In the genomic region with DNA sequence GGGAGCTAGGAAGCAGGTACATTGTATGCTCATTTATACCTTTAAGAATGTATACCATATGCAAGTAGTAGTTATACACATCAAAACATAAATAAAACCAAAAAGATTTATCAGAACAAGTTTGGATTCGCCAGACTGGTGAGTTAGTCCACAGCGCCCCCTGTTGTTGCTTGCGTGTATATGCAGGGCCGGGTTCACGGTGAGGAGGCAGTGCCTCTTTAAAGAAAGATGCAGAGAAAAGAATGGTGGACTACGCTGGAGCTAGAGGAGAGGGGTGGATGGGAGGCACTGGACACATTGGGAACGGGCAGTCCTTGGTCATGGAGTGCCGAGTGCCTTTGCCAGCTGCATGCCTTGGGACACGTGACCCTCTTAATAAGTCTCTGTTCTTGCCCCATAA, we compare ENCODE assay signal across 8 mouse cellular contexts. TPM values are rescaled to one million over a fixed set of nuclear protein-coding genes. Genes with fewer than 3 reads are reported as not detected.
DNase-seq lines count a peak whose midpoint lies in the region; ATAC-seq and TF ChIP-seq lines count a peak whose summit lies in the region.

No protein-coding gene starts in this region.

- no peaks in the 10 kb centered on the region for H3K4me1 ChIP-seq in forebrain, embryonic 13.5 days
- no peaks in the 10 kb centered on the region for H3K4me1 ChIP-seq in forebrain, embryonic 16.5 days (replicated peaks; ENCODE audit: control insufficient read depth, insufficient read depth, low read length)
- H3K4me1 ChIP-seq in heart, postnatal 0 days (ENCODE audit: control insufficient read depth, insufficient read depth), result no peaks in the 10 kb centered on the region
- peaks cover 12% of the 10 kb centered on the region for H3K4me1 ChIP-seq in megakaryocyte, embryonic 14.5 days
- H3K4me1 ChIP-seq in testis, adult 2 months (ENCODE audit: control insufficient read depth, insufficient read depth, low read length), result no peaks in the 10 kb centered on the region

- TF ChIP-seq POLR2A in testis, adult 2 months (IDR thresholded peaks at IDR 0.05; ENCODE audit: control insufficient read depth, low read depth, low read length), result no peak

- no peak overlapping the region for H3K4me2 ChIP-seq in forebrain, embryonic 13.5 days
- no peak overlapping the region for H3K4me2 ChIP-seq in forebrain, embryonic 16.5 days (ENCODE audit: low read length)
- H3K4me2 ChIP-seq in heart, postnatal 0 days (ENCODE audit: low read depth, low read length), result no peak overlapping the region

- TF ChIP-seq EP300 in heart, postnatal 0 days (IDR thresholded peaks at IDR 0.05; ENCODE audit: low read depth), result no peak

- H3K27ac ChIP-seq in forebrain, embryonic 13.5 days, result no peak overlapping the region
- H3K27ac ChIP-seq in forebrain, embryonic 16.5 days (ENCODE audit: low read length), result no peak overlapping the region
- H3K27ac ChIP-seq in heart, postnatal 0 days (ENCODE audit: low read depth), result no peak overlapping the region
- H3K27ac ChIP-seq in testis, adult 2 months (ENCODE audit: control insufficient read depth, insufficient read depth, low read depth, low read length), result no peak overlapping the region

- ATAC-seq in forebrain, embryonic 13.5 days, result 0 out of 2 replicates have a peak, but pooled peaks have one; percentile 24
- ATAC-seq in forebrain, embryonic 16.5 days, result no peak
- ATAC-seq in heart, postnatal 0 days (ENCODE audit: insufficient read depth, low read depth), result peak; percentile 62

- peak; percentile 93 for TF ChIP-seq CTCF in heart, postnatal 0 days (IDR thresholded peaks at IDR 0.05; ENCODE audit: low read depth)
- TF ChIP-seq CTCF in testis, adult 2 months (IDR thresholded peaks at IDR 0.05; ENCODE audit: control insufficient read depth, insufficient read depth, insufficient replicate concordance, low read depth, low read length), result peak; percentile 90

- DNase-seq in adrenal gland, adult 2 months, result peak; percentile 62
- DNase-seq in embryo, embryonic 11.5 days (ENCODE audit: low read depth, low spot score), result peak; percentile 78
- peak; percentile 28 for DNase-seq in heart, postnatal 0 days (ENCODE audit: low spot score)
- DNase-seq in layer of hippocampus, postnatal 14 days (ENCODE audit: low spot score in 2 of 2), result peak; percentile 59 to 76

- no peaks in the 10 kb centered on the region for H3K36me3 ChIP-seq in forebrain, embryonic 13.5 days (ENCODE audit: poor library complexity, severe bottlenecking)
- H3K36me3 ChIP-seq in forebrain, embryonic 16.5 days (ENCODE audit: control insufficient read depth, insufficient read depth), result no peaks in the 10 kb centered on the region
- H3K36me3 ChIP-seq in heart, postnatal 0 days (replicated peaks; ENCODE audit: control insufficient read depth, insufficient read depth, low read length), result no peaks in the 10 kb centered on the region
- no peaks in the 10 kb centered on the region for H3K36me3 ChIP-seq in megakaryocyte, embryonic 14.5 days (replicated peaks; ENCODE audit: low read length)
- no peaks in the 10 kb centered on the region for H3K36me3 ChIP-seq in testis, adult 2 months (ENCODE audit: control insufficient read depth, insufficient read depth, low read length)

- WGBS in forebrain, embryonic 13.5 days, result 3% methylated on average over 9 of the region's 9 CpGs
- WGBS in forebrain, embryonic 16.5 days, result 3% methylated on average over 9 of the region's 9 CpGs
- 4% methylated on average over 9 of the region's 9 CpGs for WGBS in heart, postnatal 0 days

- H3K27me3 ChIP-seq in forebrain, embryonic 13.5 days, result no peaks in the 10 kb centered on the region
- no peaks in the 10 kb centered on the region for H3K27me3 ChIP-seq in forebrain, embryonic 16.5 days (replicated peaks; ENCODE audit: control insufficient read depth, insufficient read depth, low read length)
- H3K27me3 ChIP-seq in heart, postnatal 0 days (ENCODE audit: control insufficient read depth, insufficient read depth, low read length), result no peaks in the 10 kb centered on the region
- H3K27me3 ChIP-seq in megakaryocyte, embryonic 14.5 days (replicated peaks), result peaks cover 31% of the 10 kb centered on the region
- no peaks in the 10 kb centered on the region for H3K27me3 ChIP-seq in testis, adult 2 months (ENCODE audit: control insufficient read depth, insufficient read depth, low read length)

- H3K4me3 ChIP-seq in forebrain, embryonic 13.5 days, result no peak overlapping the region
- no peak overlapping the region for H3K4me3 ChIP-seq in forebrain, embryonic 16.5 days (replicated peaks; ENCODE audit: low read length)
- H3K4me3 ChIP-seq in heart, postnatal 0 days (ENCODE audit: low read depth, low read length), result no peak overlapping the region
- peak overlapping the region; percentile 75 for H3K4me3 ChIP-seq in megakaryocyte, embryonic 14.5 days (replicated peaks)
- H3K4me3 ChIP-seq in testis, adult 2 months (ENCODE audit: control insufficient read depth, low read depth, low read length), result no peak overlapping the region

- no peaks in the 10 kb centered on the region for H3K9me3 ChIP-seq in forebrain, embryonic 13.5 days (replicated peaks)
- no peaks in the 10 kb centered on the region for H3K9me3 ChIP-seq in forebrain, embryonic 16.5 days (ENCODE audit: control insufficient read depth, low read length)
- H3K9me3 ChIP-seq in heart, postnatal 0 days (replicated peaks; ENCODE audit: control insufficient read depth, low read length), result no peaks in the 10 kb centered on the region
- H3K9me3 ChIP-seq in megakaryocyte, embryonic 14.5 days, result no peaks in the 10 kb centered on the region

- H3K9ac ChIP-seq in forebrain, embryonic 13.5 days, result no peak overlapping the region
- H3K9ac ChIP-seq in forebrain, embryonic 16.5 days (replicated peaks; ENCODE audit: low read depth, low read length), result no peak overlapping the region
- no peak overlapping the region for H3K9ac ChIP-seq in heart, postnatal 0 days (replicated peaks; ENCODE audit: low read depth, low read length)

RNA-seq across cellular contexts. Expression of a gene that starts 12.1 kb away (rescaled TPM):
- polyA plus RNA-seq in forebrain, embryonic 13.5 days (2015; fragmentation: Nextera tagmentation; extraction: Ambion mirVana), result 0.09 and 0.13 TPM in 2 replicates
- polyA plus RNA-seq in forebrain, embryonic 16.5 days (2015; fragmentation: Nextera tagmentation; extraction: Ambion mirVana), result 0.09 TPM in 1 of 2 replicates, not detected in the other
- total RNA-seq in adrenal gland, adult 2 months (2021), result not detected
- not detected in 2 replicates for polyA plus RNA-seq in adrenal gland, adult 2 months (2012; rRNA removed)
- total RNA-seq in heart, postnatal 0 days (2014; rRNA removed; ENCODE audit: low replicate concordance), result 0.04 TPM in 1 of 2 replicates, not detected in the other
- polyA plus RNA-seq in heart, postnatal 0 days (2015; fragmentation: Nextera tagmentation; extraction: Ambion mirVana), result 0.12 and 0.15 TPM in 2 replicates
- not detected for total RNA-seq in layer of hippocampus, postnatal 14 days (2021)
- polyA plus RNA-seq in megakaryocyte, embryonic 14.5 days (2012; ENCODE audit: insufficient read depth, low replicate concordance), result not detected in 2 replicates
- polyA plus RNA-seq in testis, adult 2 months (2012; rRNA removed), result 36.1 and 38.8 TPM in 2 replicates

RNA-seq across cellular contexts. Expression of a gene that starts 46.2 kb away (rescaled TPM):
- polyA plus RNA-seq in forebrain, embryonic 13.5 days (2015; fragmentation: Nextera tagmentation; extraction: Ambion mirVana), result 45.8 and 46.3 TPM in 2 replicates
- polyA plus RNA-seq in forebrain, embryonic 16.5 days (2015; fragmentation: Nextera tagmentation; extraction: Ambion mirVana), result 46.8 and 51.2 TPM in 2 replicates
- total RNA-seq in adrenal gland, adult 2 months (2021), result 10 to 100 TPM; 22.9 to 32.8 TPM
- polyA plus RNA-seq in adrenal gland, adult 2 months (2012; rRNA removed), result 3.3 and 3.5 TPM in 2 replicates
- 14.2 and 20.8 TPM in 2 replicates for total RNA-seq in heart, postnatal 0 days (2014; rRNA removed; ENCODE audit: low replicate concordance)
- 25.5 and 28.8 TPM in 2 replicates for polyA plus RNA-seq in heart, postnatal 0 days (2015; fragmentation: Nextera tagmentation; extraction: Ambion mirVana)
- total RNA-seq in layer of hippocampus, postnatal 14 days (2021), result 10 to 100 TPM; 37.9 to 41.3 TPM
- 3.3 TPM in 1 of 2 replicates, not detected in the other for polyA plus RNA-seq in megakaryocyte, embryonic 14.5 days (2012; ENCODE audit: insufficient read depth, low replicate concordance)
- polyA plus RNA-seq in testis, adult 2 months (2012; rRNA removed), result 6.7 and 7.4 TPM in 2 replicates

RNA-seq across cellular contexts. Expression of a gene that starts 47.2 kb away (rescaled TPM):
- polyA plus RNA-seq in forebrain, embryonic 13.5 days (2015; fragmentation: Nextera tagmentation; extraction: Ambion mirVana), result 22.0 and 24.4 TPM in 2 replicates
- 12.0 and 13.5 TPM in 2 replicates for polyA plus RNA-seq in forebrain, embryonic 16.5 days (2015; fragmentation: Nextera tagmentation; extraction: Ambion mirVana)
- 1 to 10 TPM; 2.0 to 9.3 TPM for total RNA-seq in adrenal gland, adult 2 months (2021)
- polyA plus RNA-seq in adrenal gland, adult 2 months (2012; rRNA removed), result 22.8 and 23.1 TPM in 2 replicates
- total RNA-seq in heart, postnatal 0 days (2014; rRNA removed; ENCODE audit: low replicate concordance), result 38.1 and 47.1 TPM in 2 replicates
- polyA plus RNA-seq in heart, postnatal 0 days (2015; fragmentation: Nextera tagmentation; extraction: Ambion mirVana), result 6.5 and 7.0 TPM in 2 replicates
- total RNA-seq in layer of hippocampus, postnatal 14 days (2021), result 1 to 10 TPM; 8.5 to 9.4 TPM
- 1.2 and 3.1 TPM in 2 replicates for polyA plus RNA-seq in megakaryocyte, embryonic 14.5 days (2012; ENCODE audit: insufficient read depth, low replicate concordance)
- 1.1 and 2.0 TPM in 2 replicates for polyA plus RNA-seq in testis, adult 2 months (2012; rRNA removed)

Comparison
In these comparisons a context has a peak if more than half of its experiments do, and no peak if none do; other contexts are left out.
1. DNase-seq: peak in every context shown above with its lines; median percentile 78 in embryo, embryonic 11.5 days; 68 in layer of hippocampus, postnatal 14 days; 62 in adrenal gland, adult 2 months; 28 in heart, postnatal 0 days.
2. RNA of a gene that starts 12.1 kb away (polyA plus RNA-seq): 36.1 to 38.8 TPM in testis, adult 2 months; 0.12 to 0.15 TPM in heart, postnatal 0 days, 0.09 to 0.13 TPM in forebrain, embryonic 13.5 days, 0.09 TPM in forebrain, embryonic 16.5 days, not detected in adrenal gland, adult 2 months and not detected in megakaryocyte, embryonic 14.5 days; every median in the first group is over 10 times any median in the second.